Mouse (Mus musculus): ENCODE data around the gene Ewsr1. TPM values are rescaled to one million over a fixed set of nuclear protein-coding genes. Genes with fewer than 3 reads are reported as not detected.

Ewsr1 gene
- polyA plus RNA-seq, 1 experiment from 2014 or later: 185 TPM

DNA sequence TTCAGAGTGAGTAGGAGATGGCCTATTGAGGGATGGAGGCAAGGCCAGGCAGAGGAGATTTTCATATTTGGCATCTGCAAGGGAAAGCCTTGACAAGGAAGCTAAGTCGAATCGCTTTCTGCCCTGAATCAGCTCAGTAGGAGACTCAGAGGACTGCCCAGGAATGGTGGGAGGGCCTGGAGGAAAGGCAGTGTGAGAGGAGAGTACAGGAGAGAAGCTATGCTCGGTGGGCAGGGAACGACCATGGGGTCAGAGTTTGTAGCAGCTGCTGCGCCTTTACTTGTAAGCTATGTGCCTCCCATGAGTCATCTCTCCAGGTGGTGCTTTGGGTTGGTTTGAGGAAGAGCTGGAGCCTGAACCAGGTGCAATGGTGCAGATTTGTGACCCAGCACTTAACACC lies 1.7 kb upstream of the Ewsr1 start:
- Histone ChIP-seq H3K9ac (ENCODE audit: low read depth, low read length) (no peak overlapping the region), H3K4me3 (ENCODE audit: low read depth, low read length) (no peak overlapping the region), H3K9me3 (ENCODE audit: control insufficient read depth) (no peaks in the 10 kb centered on the region), H3K36me3 (ENCODE audit: control insufficient read depth, insufficient read depth) (peaks cover 25% of the 10 kb centered on the region; the same call in 1 of the 2 replicates), H3K4me2 (replicated peaks; ENCODE audit: low read depth) (peak overlapping the region; percentile 81), H3K27ac (ENCODE audit: low read depth, low read length) (no peak overlapping the region), H3K27me3 (replicated peaks; ENCODE audit: control insufficient read depth, insufficient read depth, low read length) (no peaks in the 10 kb centered on the region), H3K4me1 (replicated peaks; ENCODE audit: control insufficient read depth, insufficient read depth, low read length) (peaks cover 5% of the 10 kb centered on the region; the same call in 1 of the 2 replicates)
- no peak for ATAC-seq
- WGBS: 33% methylated on average over 5 of the region's 5 CpGs
- TF ChIP-seq CTCF (IDR thresholded peaks at IDR 0.05; ENCODE audit: low read depth): no peak

DNA sequence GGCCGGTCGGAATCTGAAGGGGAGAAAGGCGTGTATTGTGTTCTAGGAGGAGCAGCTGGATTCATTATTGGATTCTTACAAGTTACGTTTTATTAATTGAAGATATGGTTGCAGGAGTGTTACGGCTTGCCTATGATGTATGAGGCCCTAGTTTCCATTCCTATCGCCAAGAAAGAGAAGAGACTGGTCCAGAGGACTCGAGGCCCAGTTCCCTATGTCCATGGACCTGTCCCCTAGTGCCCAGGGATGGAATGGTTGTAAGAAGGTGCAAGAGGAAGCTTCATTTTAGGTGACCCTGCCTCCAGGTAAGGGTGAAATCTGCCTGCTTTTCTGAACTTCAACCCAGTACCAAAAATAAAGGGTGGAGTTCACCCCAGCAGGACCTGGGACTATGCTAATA lies 1.2 kb upstream of the Ewsr1 start:
- Histone ChIP-seq H3K4me1 (replicated peaks; ENCODE audit: control insufficient read depth, insufficient read depth, low read length) (peaks cover 5% of the 10 kb centered on the region; the same call in 1 of the 2 replicates), H3K27ac (ENCODE audit: low read depth, low read length) (peak overlapping the region; percentile 95; the same call in 1 of the 2 replicates), H3K9me3 (ENCODE audit: control insufficient read depth) (no peaks in the 10 kb centered on the region), H3K9ac (ENCODE audit: low read depth, low read length) (peak overlapping the region; percentile 94), H3K4me3 (ENCODE audit: low read depth, low read length) (peak overlapping the region; percentile 98), H3K27me3 (replicated peaks; ENCODE audit: control insufficient read depth, insufficient read depth, low read length) (no peaks in the 10 kb centered on the region), H3K4me2 (replicated peaks; ENCODE audit: low read depth) (peak overlapping the region; percentile 81), H3K36me3 (ENCODE audit: control insufficient read depth, insufficient read depth) (peaks cover 20% of the 10 kb centered on the region; the same call in 1 of the 2 replicates)
- ATAC-seq: no peak
- peak; percentile 52 for TF ChIP-seq CTCF (IDR thresholded peaks at IDR 0.05; ENCODE audit: low read depth)
- 1% methylated on average over 7 of the region's 7 CpGs for WGBS

DNA sequence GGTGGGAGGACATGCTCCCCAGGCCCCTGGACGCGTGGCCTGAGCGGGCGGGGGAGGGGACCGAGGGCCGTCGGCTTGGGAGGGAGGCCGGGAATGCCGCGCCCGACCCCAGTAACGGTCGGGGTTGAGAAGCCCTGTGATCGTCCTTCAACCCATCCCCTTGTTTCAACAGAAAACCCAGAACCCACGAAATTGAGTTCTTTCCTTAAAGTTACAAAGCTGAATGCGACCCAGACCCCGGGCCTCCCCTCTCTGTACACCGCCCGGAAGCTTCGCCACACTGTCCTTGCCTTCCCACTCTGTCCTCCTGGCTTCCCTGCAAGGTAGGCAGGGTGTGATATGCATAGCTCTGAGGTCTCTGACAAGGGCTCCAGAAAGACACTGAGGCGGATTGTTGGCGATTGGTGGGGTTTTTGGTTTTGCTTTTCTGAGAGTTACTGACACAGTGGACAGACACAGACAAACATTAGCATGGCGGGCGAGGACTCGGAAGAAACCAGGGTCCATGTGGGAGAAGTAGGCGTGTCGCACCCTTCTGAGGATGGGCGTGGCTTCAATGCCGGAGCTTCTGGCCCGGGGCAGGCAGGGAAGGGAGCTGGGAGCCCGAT lies 614 bp upstream of the Ewsr1 start:
- no peak for TF ChIP-seq CTCF (IDR thresholded peaks at IDR 0.05; ENCODE audit: low read depth)
- Histone ChIP-seq H3K4me2 (replicated peaks; ENCODE audit: low read depth) (peak overlapping the region; percentile 81), H3K4me3 (ENCODE audit: low read depth, low read length) (peak overlapping the region; percentile 98), H3K9me3 (ENCODE audit: control insufficient read depth) (no peaks in the 10 kb centered on the region), H3K4me1 (replicated peaks; ENCODE audit: control insufficient read depth, insufficient read depth, low read length) (peaks cover 5% of the 10 kb centered on the region; the same call in 1 of the 2 replicates), H3K9ac (ENCODE audit: low read depth, low read length) (peak overlapping the region; percentile 94), H3K27ac (ENCODE audit: low read depth, low read length) (peak overlapping the region; percentile 95), H3K27me3 (replicated peaks; ENCODE audit: control insufficient read depth, insufficient read depth, low read length) (no peaks in the 10 kb centered on the region), H3K36me3 (ENCODE audit: control insufficient read depth, insufficient read depth) (peaks cover 14% of the 10 kb centered on the region; the same call in 1 of the 2 replicates)
- peak; percentile 56 for ATAC-seq
- WGBS: 0% methylated on average over 31 of the region's 31 CpGs

DNA sequence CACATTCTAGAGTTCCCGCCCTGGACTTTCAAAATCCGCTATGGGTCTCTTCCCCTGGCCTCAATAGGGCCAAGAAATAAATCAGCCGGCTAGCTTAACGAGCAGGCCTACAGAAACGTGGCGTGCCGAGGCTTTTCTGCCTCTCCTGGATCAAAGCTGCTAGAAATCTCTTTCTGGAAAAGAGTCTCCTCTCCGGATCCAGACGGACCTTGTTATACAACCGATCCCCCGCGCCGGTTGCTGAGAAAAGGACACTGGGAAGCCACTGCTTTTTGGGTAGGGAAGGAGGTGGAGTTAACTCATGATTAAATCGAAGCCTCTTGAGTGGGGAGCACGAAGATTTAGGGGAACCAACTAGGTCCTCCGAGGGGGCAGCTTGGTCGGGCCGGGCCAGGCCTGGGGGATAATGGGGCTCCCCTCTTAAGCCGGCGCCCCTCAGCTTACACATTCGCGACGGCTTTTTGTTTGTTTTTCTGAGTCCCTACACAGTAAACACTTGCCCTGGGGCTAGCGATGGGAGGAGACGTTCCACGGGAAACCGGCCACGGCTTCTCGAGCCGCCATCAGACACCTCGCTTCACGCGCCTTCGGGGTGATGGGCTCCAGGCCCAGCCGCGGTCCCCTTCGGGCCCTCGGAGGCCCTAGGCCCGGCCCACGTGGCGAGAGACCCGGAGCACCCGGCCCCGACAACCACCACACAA lies 881 bp downstream of the Ewsr1 start:
- H3K27ac ChIP-seq (ENCODE audit: low read depth, low read length): peak overlapping the region; percentile 95
- ATAC-seq: no peak
- peaks cover 3% of the 10 kb centered on the region; the same call in 1 of the 2 replicates for H3K36me3 ChIP-seq (ENCODE audit: control insufficient read depth, insufficient read depth)
- WGBS: under 1% methylated on average over 44 of the region's 44 CpGs
- peaks cover 5% of the 10 kb centered on the region; the same call in 1 of the 2 replicates for H3K4me1 ChIP-seq (replicated peaks; ENCODE audit: control insufficient read depth, insufficient read depth, low read length)
- peak overlapping the region; percentile 98 for H3K4me3 ChIP-seq (ENCODE audit: low read depth, low read length)
- H3K9ac ChIP-seq (ENCODE audit: low read depth, low read length): peak overlapping the region; percentile 94
- H3K27me3 ChIP-seq (replicated peaks; ENCODE audit: control insufficient read depth, insufficient read depth, low read length): no peaks in the 10 kb centered on the region
- peak overlapping the region; percentile 81 for H3K4me2 ChIP-seq (replicated peaks; ENCODE audit: low read depth)
- no peak for TF ChIP-seq CTCF (IDR thresholded peaks at IDR 0.05; ENCODE audit: low read depth)
- H3K9me3 ChIP-seq (ENCODE audit: control insufficient read depth): no peaks in the 10 kb centered on the region

DNA sequence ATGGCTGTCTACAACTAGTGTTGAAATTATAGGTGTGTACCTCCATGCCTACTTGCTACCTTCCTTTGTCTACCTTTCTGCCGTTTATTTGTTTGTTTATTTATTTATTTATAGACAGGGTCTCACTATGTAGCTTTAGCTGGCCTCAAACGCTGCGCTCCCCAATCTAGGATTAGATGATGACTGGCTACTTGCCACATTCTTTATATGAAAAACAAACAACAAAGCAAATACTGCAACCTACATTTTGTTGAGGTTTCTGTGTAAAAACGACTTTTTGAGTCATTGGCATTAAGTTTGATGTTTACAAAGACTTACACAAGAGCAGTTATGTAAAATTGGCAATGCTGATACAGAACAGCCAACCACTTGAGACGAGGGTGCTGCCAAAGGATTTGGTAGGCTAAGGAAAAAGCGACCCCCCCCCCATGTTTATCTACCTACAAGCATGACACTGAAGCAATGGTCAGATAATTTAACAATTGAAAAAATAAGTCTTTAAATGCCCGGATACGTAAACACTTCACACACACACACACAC lies 2.5 kb downstream of the Ewsr1 start:
- Histone ChIP-seq H3K27me3 (replicated peaks; ENCODE audit: control insufficient read depth, insufficient read depth, low read length) (no peaks in the 10 kb centered on the region), H3K4me2 (replicated peaks; ENCODE audit: low read depth) (peak overlapping the region; percentile 81), H3K4me3 (ENCODE audit: low read depth, low read length) (peak overlapping the region; percentile 98; the same call in 1 of the 2 replicates), H3K27ac (ENCODE audit: low read depth, low read length) (no peak overlapping the region), H3K9me3 (ENCODE audit: control insufficient read depth) (no peaks in the 10 kb centered on the region), H3K36me3 (ENCODE audit: control insufficient read depth, insufficient read depth) (peaks cover 7% of the 10 kb centered on the region), H3K9ac (ENCODE audit: low read depth, low read length) (no peak overlapping the region), H3K4me1 (replicated peaks; ENCODE audit: control insufficient read depth, insufficient read depth, low read length) (peaks cover 5% of the 10 kb centered on the region; the same call in 1 of the 2 replicates)
- ATAC-seq: no peak
- 35% methylated on average over 8 of the region's 8 CpGs for WGBS
- no peak for TF ChIP-seq CTCF (IDR thresholded peaks at IDR 0.05; ENCODE audit: low read depth)

DNA sequence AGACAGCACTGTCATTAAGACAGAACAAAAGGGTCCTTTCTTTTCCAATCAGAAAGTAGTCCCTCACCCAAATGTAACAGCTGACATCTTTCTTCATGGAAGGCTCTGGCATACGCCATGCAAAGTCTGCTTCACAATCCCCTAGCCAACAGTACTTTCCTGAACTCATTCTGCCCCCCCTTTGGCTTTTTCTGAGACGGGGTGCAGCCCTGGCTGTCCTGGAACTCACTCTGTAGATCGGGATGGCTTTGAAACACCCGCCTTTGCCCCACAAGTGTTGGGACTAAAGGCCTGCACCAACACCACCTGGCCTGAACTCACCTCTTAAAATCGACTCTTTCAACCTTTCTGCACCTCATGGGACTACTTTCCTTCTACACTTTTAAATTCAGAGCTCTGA lies 3.2 kb downstream of the Ewsr1 start:
- no peaks in the 10 kb centered on the region for H3K27me3 ChIP-seq (replicated peaks; ENCODE audit: control insufficient read depth, insufficient read depth, low read length)
- H3K9ac ChIP-seq (ENCODE audit: low read depth, low read length): no peak overlapping the region
- no peak overlapping the region for H3K4me3 ChIP-seq (ENCODE audit: low read depth, low read length)
- 61% methylated on average over 5 of the region's 5 CpGs for WGBS
- H3K9me3 ChIP-seq (ENCODE audit: control insufficient read depth): no peaks in the 10 kb centered on the region
- H3K27ac ChIP-seq (ENCODE audit: low read depth, low read length): no peak overlapping the region
- H3K4me1 ChIP-seq (replicated peaks; ENCODE audit: control insufficient read depth, insufficient read depth, low read length): peaks cover 5% of the 10 kb centered on the region; the same call in 1 of the 2 replicates
- ATAC-seq: no peak
- H3K36me3 ChIP-seq (ENCODE audit: control insufficient read depth, insufficient read depth): peaks cover 13% of the 10 kb centered on the region
- no peak for TF ChIP-seq CTCF (IDR thresholded peaks at IDR 0.05; ENCODE audit: low read depth)
- no peak overlapping the region for H3K4me2 ChIP-seq (replicated peaks; ENCODE audit: low read depth)
